Comparison of ENCODE assay signal across 14 mouse cellular contexts in the genomic region with DNA sequence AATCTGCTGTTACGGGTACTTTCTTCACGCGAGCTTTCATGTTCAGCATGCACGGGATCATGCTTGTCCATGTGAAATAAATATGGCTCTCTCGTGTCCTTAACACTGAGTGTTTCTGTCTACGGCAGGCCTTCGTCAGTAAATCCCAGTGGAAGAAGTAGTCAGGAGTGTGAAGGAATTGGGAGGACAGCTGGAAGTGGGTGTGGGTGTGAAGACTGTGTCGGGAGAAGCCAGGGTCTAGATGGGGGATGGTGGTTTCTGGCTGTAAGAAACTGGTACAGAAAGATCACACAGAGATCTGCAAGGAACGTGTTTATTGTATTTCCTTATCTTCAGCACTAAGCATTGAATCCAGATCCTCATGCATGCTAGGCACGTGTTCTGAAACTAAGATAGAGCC.
DNase-seq lines count a peak whose midpoint lies in the region; ATAC-seq lines count a peak whose summit lies in the region.
"Had no signal": no experiment of that assay in that cellular context is flagged by ENCODE, and none has a peak within 500 bp of the region (broad histone marks: within the 10 kb centered on the region; RNA-seq: fewer than 3 reads in every experiment).

No protein-coding gene starts in this region.

- intact Hi-C loops in left cerebral cortex, postnatal 36 days (cut with DNase I): no loop called here

- no peak for ATAC-seq in cerebellum, adult (ENCODE audit: insufficient number of reproducible peaks, low FRiP score, low TSS enrichment)
- ATAC-seq: liver, embryonic 12.5 days had no signal

- DNase-seq in layer of hippocampus, adult 18-20 months (ENCODE audit: low spot score in 2 of 2): peak; percentile 20 to 54
- DNase-seq in layer of hippocampus, adult 9-10 months (ENCODE audit: low spot score): no peak
- peak; percentile 75 to 89 for DNase-seq in frontal cortex, postnatal 36 days (ENCODE audit: low spot score in 2 of 2)
- peak; percentile 70 to 79 for DNase-seq in left cerebral cortex, postnatal 36 days (ENCODE audit: low spot score in 2 of 2)
- DNase-seq in telencephalon, adult 2 months (ENCODE audit: low read depth, low spot score): peak; percentile 90
- no peak for DNase-seq in spleen, postnatal 4 days (ENCODE audit: low spot score in 2 of 2)
- DNase-seq: adrenal gland, postnatal 25 days; cerebellum, adult 9-10 months; kidney, adult 2 months; kidney, postnatal 36 days; lung, embryonic 14.5 days; lung, postnatal 4 days had no signal

Comparison
In these comparisons a context has a peak if more than half of its experiments do, and no peak if none do; other contexts are left out.
1. DNase-seq: peak in layer of hippocampus, adult 18-20 months (2 of 2), frontal cortex, postnatal 36 days (2 of 2), left cerebral cortex, postnatal 36 days (2 of 2) and telencephalon, adult 2 months (single experiment); none in layer of hippocampus, adult 9-10 months (single experiment) and spleen, postnatal 4 days (0 of 2).